Mouse (Mus musculus): ENCODE data around the gene Cd37.

DNA sequence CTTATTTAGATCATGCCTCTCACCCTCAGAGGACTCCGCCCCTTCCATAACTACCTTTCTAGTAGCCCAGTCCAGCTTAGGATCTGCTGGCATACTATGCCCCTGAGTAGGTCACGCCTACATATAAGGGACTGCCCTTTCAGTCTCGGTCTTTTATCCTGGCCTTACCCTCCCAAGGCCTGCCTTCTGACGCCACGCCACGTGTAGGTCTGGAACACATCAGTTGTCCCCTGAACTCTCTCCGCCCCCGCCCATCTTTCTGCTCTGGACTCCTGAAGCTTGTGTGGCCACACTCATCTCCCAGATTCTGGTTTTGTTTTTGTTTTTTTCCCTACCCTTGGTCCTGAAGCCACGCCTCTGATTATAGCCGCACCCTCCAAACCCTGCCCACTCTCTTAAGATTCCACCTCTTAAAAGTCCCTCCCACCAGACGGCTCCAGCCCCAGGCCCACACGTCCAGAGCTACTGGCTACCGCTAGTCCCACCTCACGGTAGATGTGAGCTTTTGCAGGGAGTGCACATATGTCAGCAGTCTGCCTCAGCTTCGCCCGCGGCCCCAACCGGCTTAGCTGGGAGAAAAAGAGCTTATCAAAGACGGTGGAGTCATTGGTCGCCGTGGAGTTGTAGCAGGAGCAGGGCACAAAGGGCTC lies 3.9 kb downstream of the Cd37 start:
- TF ChIP-seq CTCF (IDR thresholded peaks at IDR 0.05) (no peak), EP300 (IDR thresholded peaks at IDR 0.05; ENCODE audit: insufficient read depth, low read depth, low read length) (no peak)

Measured in heart, adult 2 months (tissue).